Mouse (Mus musculus) liver (tissue): ENCODE measurements around the gene Defb48.

Experiments
- DNase-seq: peaks from one replicate; pipeline ENCODE4 v3.0.0-alpha.2; 2020; ENCODE audit warnings: mixed read lengths

Gene Defb48

DNA sequence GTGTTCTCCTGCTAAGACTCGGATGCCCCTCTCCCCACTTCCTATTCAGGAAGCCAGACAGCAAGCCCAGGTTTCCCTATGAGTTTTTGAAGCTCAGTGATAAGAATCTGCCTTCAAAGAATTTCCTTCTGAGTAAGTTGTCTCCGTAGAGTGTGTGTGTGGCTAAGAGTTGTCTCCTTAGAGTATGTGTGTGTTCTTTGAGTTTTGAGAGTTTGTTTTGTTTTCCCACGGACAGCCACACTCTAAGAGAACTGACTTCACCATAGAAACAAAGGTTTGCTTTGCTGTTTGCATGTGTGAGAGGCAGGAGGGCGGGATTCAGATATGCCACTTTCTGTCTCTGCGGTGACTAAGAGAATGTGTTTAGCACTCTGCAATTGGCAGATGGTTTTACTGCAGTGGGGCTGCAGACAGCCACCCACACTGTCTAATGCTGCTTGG lies 56.2 kb downstream of the Defb48 start:
- no peak for DNase-seq
